Mouse (Mus musculus) neural tube, embryonic 12.5 days (tissue): ENCODE measurements around the gene Olfr56. TPM values are rescaled to one million over a fixed set of nuclear protein-coding genes. Genes with fewer than 3 reads are reported as not detected.

Source experiments
- ATAC-seq: fragments of 200-750 bp; cut with Nextera tagmentation; 2 replicates; pipeline ENCODE4 v1.8.0; 2017; ENCODE audit warnings: low read depth, mild to moderate bottlenecking, moderate TSS enrichment, moderate library complexity; ENCODE audit not compliant: low FRiP score
- H3K27ac ChIP-seq: fragments of 300-500 bp; sonication (generic); 2 replicates; pipeline ENCODE4 v1.5.1; 2016
- H3K27me3 ChIP-seq: fragments of 300-500 bp; sonication (generic); replicated peaks from 2 replicates; pipeline ENCODE4 v1.6.1; 2016; ENCODE audit warnings: mild to moderate bottlenecking
- H3K36me3 ChIP-seq: fragments of 300-500 bp; sonication (generic); 2 replicates; pipeline ENCODE4 v1.6.1; 2016; ENCODE audit warnings: mild to moderate bottlenecking
- H3K4me1 ChIP-seq: fragments of 300-500 bp; sonication (generic); 2 replicates; pipeline ENCODE4 v1.6.1; 2016
- H3K4me2 ChIP-seq: fragments of 300-500 bp; sonication (generic); replicated peaks from 2 replicates; pipeline ENCODE4 v1.6.1; 2016; ENCODE audit warnings: mild to moderate bottlenecking
- H3K4me3 ChIP-seq: fragments of 300-500 bp; sonication (generic); 2 replicates; pipeline ENCODE4 v1.5.1; 2016
- H3K9ac ChIP-seq: fragments of 300-500 bp; sonication (generic); 2 replicates; pipeline ENCODE4 v1.6.1; 2016; ENCODE audit warnings: mild to moderate bottlenecking
- H3K9me3 ChIP-seq: fragments of 300-500 bp; sonication (generic); 2 replicates; pipeline ENCODE4 v1.6.1; 2016; ENCODE audit warnings: mild to moderate bottlenecking
- WGBS: fragments of 180-500 bp; shearing (Covaris S2); methylation state at CpG from one replicate; pipeline ENCODE4 v1.1.7; 2016; 5-methylcytosine and 5-hydroxymethylcytosine counted together
- polyA plus RNA-seq: library from polyadenylated mRNA; unstranded; fragments of >200 nt; fragmentation: Nextera tagmentation; extraction: Ambion mirVana; gene quantifications from 2 replicates; pipeline ENCODE4 v1.2.1, GENCODE M21; 2016

The Olfr56 gene
- polyA plus RNA-seq, 1 experiment from 2014 or later, result not detected

GRCm38 (mm10) chr11:49105752-49106151 lies 127.1 kb downstream of the Olfr56 start:
- WGBS, result 62% methylated on average over 1 of the region's 1 CpGs
- H3K4me1 ChIP-seq, result no peaks in the 10 kb centered on the region
- no peaks in the 10 kb centered on the region for H3K36me3 ChIP-seq

GRCm38 (mm10) chr11:49107650-49108537 lies 129.2 kb downstream of the Olfr56 start:
- H3K4me1 ChIP-seq, result no peaks in the 10 kb centered on the region
- no peak overlapping the region for H3K27ac ChIP-seq
- no peaks in the 10 kb centered on the region for H3K36me3 ChIP-seq
- H3K9me3 ChIP-seq, result no peaks in the 10 kb centered on the region
- no peaks in the 10 kb centered on the region for H3K27me3 ChIP-seq
- H3K4me2 ChIP-seq, result no peak overlapping the region
- no peak overlapping the region for H3K4me3 ChIP-seq
- 71% methylated on average over 10 of the region's 10 CpGs for WGBS
- H3K9ac ChIP-seq, result no peak overlapping the region
- no peak for ATAC-seq

More at GRCm38 (mm10) chr11:49105752-49106151, 127.1 kb downstream of the Olfr56 start:
- Histone ChIP-seq H3K4me2 (no peak overlapping the region), H3K9me3 (no peaks in the 10 kb centered on the region), H3K4me3 (no peak overlapping the region), H3K27me3 (no peaks in the 10 kb centered on the region), H3K9ac (no peak overlapping the region), H3K27ac (no peak overlapping the region)
- ATAC-seq, result no peak

DNA sequence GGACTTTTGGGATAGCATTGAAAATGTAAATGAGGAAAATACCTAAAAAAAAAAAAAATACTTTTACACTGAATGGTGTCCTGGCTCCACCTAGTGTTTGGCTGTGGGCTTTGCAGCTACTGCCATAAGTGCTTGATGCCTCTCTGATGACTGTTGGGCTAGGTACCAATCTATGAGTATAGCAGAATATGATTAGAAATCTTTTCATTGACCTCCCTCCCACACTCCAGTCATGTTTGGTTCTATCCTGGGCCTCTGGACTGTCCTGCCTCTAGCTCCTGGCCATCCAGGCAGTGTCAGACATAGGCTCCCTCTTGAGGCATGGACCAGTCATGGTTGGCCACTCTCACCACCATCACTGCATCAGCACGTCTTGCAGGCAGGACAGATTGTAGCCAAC lies 130.1 kb downstream of the Olfr56 start:
- Histone ChIP-seq H3K36me3 (no peaks in the 10 kb centered on the region), H3K27ac (no peak overlapping the region), H3K4me2 (no peak overlapping the region), H3K9me3 (no peaks in the 10 kb centered on the region), H3K27me3 (no peaks in the 10 kb centered on the region), H3K9ac (no peak overlapping the region), H3K4me3 (no peak overlapping the region), H3K4me1 (no peaks in the 10 kb centered on the region)
- ATAC-seq, result no peak
- 48% methylated on average over 1 of the region's 1 CpGs for WGBS

- Histone ChIP-seq H3K9ac (no peak overlapping the region), H3K27me3 (no peaks in the 10 kb centered on the region), H3K4me1 (no peaks in the 10 kb centered on the region), H3K36me3 (no peaks in the 10 kb centered on the region), H3K4me2 (no peak overlapping the region), H3K4me3 (no peak overlapping the region), H3K9me3 (no peaks in the 10 kb centered on the region), H3K27ac (no peak overlapping the region)
- WGBS, result 72% methylated on average over 1 of the region's 1 CpGs
- ATAC-seq, result no peak
Measured at GRCm38 (mm10) chr11:49111000-49111399, 132.3 kb downstream of the Olfr56 start.

- whole genome bisulfite sequencing, result 92% methylated on average over 6 of the region's 6 CpGs
- Histone ChIP-seq H3K36me3 (no peaks in the 10 kb centered on the region), H3K27ac (no peak overlapping the region), H3K9ac (no peak overlapping the region), H3K4me1 (no peaks in the 10 kb centered on the region), H3K9me3 (no peaks in the 10 kb centered on the region), H3K4me2 (no peak overlapping the region), H3K4me3 (no peak overlapping the region), H3K27me3 (no peaks in the 10 kb centered on the region)
- ATAC-seq, result no peak
Measured at GRCm38 (mm10) chr11:49112624-49113219, 134.0 kb downstream of the Olfr56 start.

GRCm38 (mm10) chr11:49114158-49114557 lies 135.5 kb downstream of the Olfr56 start:
- H3K9me3 ChIP-seq, result no peaks in the 10 kb centered on the region
- WGBS, result 78% methylated on average over 2 of the region's 2 CpGs
- no peaks in the 10 kb centered on the region for H3K27me3 ChIP-seq
- H3K36me3 ChIP-seq, result no peaks in the 10 kb centered on the region
- no peak overlapping the region for H3K27ac ChIP-seq
- H3K9ac ChIP-seq, result no peak overlapping the region
- no peak for ATAC-seq
- H3K4me3 ChIP-seq, result no peak overlapping the region
- no peaks in the 10 kb centered on the region for H3K4me1 ChIP-seq
- no peak overlapping the region for H3K4me2 ChIP-seq

GRCm38 (mm10) chr11:49114774-49115173 lies 136.1 kb downstream of the Olfr56 start, which contains the start of gene Olfr1396:
Gene Olfr1396 (minus strand): TSS chr11:49114874.
- Histone ChIP-seq H3K4me3 (no peak within 1 kb of the TSS), H3K27me3 (no peaks in the 10 kb centered on the region), H3K36me3 (no peaks in the 10 kb centered on the region), H3K27ac (no peak within 1 kb of the TSS), H3K4me1 (no peaks in the 10 kb centered on the region), H3K9ac (no peak within 1 kb of the TSS), H3K9me3 (no peaks in the 10 kb centered on the region), H3K4me2 (no peak within 1 kb of the TSS)
- ATAC-seq, result no peak

DNA sequence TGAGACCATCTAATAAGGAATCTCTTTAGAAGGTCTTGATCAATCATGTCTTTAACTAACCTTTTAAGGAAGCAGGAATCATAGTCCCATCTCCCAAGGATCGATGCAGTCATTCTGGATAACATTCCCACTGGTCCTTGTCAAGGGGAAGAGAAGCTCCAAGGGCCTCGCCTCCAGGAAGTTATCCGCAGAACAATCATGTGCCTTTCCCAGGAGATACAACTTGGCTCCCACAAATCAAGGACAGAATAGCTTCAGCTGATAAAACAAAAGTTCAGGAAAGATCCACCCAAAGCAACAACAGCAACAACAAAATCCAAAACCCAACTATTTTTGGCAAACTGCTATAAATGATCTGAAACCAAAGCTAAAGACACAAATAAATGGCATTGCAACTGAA lies 140.9 kb downstream of the Olfr56 start:
- no peak overlapping the region for H3K4me3 ChIP-seq
- no peak overlapping the region for H3K4me2 ChIP-seq
- no peaks in the 10 kb centered on the region for H3K27me3 ChIP-seq
- H3K27ac ChIP-seq, result no peak overlapping the region
- H3K9ac ChIP-seq, result no peak overlapping the region
- H3K36me3 ChIP-seq, result no peaks in the 10 kb centered on the region
- H3K4me1 ChIP-seq, result no peaks in the 10 kb centered on the region
- WGBS, result 84% methylated on average over 3 of the region's 3 CpGs
- H3K9me3 ChIP-seq, result no peaks in the 10 kb centered on the region
- no peak for ATAC-seq

DNA sequence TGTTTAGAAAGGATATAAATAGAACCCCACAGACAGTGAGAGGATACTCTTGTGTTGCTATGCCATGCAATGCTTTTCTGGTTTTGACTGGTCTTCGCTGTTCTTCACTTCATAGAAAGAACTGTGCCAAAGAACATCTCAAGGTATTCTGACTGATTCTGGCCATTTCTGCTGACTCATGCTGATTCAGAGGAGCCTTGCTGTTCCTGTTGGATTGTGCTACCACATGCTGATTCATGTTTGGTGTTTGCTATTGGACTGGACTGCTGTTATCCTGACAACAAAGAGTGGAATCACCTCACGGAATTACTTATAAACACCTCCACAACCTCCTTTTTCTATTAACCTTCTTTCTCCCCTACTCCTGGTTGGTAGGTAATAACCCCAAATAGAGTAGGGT lies 145.5 kb downstream of the Olfr56 start:
- no peaks in the 10 kb centered on the region for H3K27me3 ChIP-seq
- no peaks in the 10 kb centered on the region for H3K4me1 ChIP-seq
- H3K4me2 ChIP-seq, result no peak overlapping the region
- 93% methylated on average over 2 of the region's 2 CpGs for WGBS
- no peak overlapping the region for H3K4me3 ChIP-seq
- H3K27ac ChIP-seq, result no peak overlapping the region
- H3K36me3 ChIP-seq, result no peaks in the 10 kb centered on the region
- no peak for ATAC-seq
- H3K9ac ChIP-seq, result no peak overlapping the region
- H3K9me3 ChIP-seq, result no peaks in the 10 kb centered on the region

- Histone ChIP-seq H3K27ac (no peak within 1 kb of the TSS), H3K27me3 (no peaks in the 10 kb centered on the region), H3K9ac (no peak within 1 kb of the TSS), H3K4me2 (no peak within 1 kb of the TSS), H3K9me3 (no peaks in the 10 kb centered on the region), H3K36me3 (no peaks in the 10 kb centered on the region), H3K4me1 (no peaks in the 10 kb centered on the region), H3K4me3 (no peak within 1 kb of the TSS)
- WGBS, result 91% methylated on average over 6 of the region's 6 CpGs
- ATAC-seq, result no peak
Measured at GRCm38 (mm10) chr11:49141974-49142373, 163.3 kb downstream of the Olfr56 start, which contains the start of gene Olfr1395. Gene Olfr1395 (plus strand): TSS chr11:49142274.

DNA sequence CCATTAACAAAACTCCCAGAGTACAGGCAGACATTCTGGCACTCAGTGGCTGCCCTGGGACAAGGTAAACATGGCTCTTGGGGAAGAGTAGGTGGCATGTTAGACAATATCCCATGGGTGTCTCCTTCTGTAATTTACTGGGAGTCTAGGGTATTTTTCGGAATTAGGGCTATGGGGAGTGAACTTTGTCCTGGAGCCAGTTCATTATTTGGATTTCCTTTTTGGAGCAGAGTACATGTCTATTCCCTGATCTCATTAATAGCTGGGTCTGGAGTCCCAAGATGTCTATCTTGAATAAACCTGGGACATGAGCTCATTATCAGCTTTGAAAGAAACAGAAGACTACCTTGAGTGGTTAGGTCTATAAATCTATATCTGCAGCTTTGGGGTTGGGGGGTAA lies 175.4 kb downstream of the Olfr56 start, which contains the start of gene Olfr1394:
Olfr1394 (plus strand) TSS at position 301 of the 400 bp plus-strand sequence.
- ATAC-seq, result no peak
- Histone ChIP-seq H3K27ac (no peak within 1 kb of the TSS), H3K9ac (no peak within 1 kb of the TSS), H3K9me3 (no peaks in the 10 kb centered on the region), H3K36me3 (no peaks in the 10 kb centered on the region), H3K4me3 (no peak within 1 kb of the TSS), H3K4me1 (no peaks in the 10 kb centered on the region), H3K4me2 (no peak within 1 kb of the TSS), H3K27me3 (no peaks in the 10 kb centered on the region)
- 90% methylated on average over 1 of the region's 1 CpGs for WGBS

DNA sequence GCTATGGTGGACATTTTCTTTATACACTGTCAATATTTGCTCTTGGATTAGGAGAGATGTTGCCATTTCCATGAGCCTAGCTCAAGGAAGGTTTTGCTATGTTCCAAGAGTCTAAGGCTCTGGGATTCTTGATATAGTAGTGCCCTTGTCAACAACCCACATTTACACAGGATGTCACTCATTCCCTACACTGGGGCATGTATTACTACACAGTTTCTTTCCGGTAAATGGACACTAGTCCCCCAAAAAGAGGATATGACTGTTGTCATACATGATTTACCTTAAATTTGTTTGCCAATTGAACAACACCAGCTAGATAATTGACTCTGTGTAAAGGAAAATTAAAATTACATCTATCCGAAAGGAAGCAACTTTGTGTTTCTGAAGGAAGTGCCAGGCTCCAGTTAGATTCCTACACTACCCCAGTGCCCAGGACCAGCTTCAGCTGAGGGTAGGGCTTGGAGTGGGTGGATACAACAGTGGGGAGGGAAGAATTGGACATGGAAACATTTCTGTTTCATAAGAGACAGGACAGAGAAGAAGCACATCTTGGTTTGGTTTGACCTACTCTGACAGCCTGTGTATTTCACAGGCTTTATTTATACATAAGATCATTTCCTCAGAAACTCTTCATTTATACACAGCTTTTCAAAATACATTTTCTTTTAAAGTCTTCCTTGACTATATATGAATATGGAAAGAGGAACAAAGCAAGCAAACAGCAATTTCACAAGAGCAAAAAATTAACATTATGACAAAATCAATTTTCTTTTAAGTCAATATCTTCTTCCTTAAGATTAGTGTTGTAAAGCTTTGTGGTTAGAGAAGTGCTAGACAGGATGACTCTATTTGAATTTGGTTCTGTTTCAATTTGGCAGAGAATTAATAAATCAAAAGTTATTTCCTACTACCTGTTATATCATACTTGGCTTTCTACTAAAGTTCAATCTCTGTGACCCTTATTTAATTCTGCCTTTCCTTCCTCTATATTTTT lies 178.4 kb downstream of the Olfr56 start:
- Histone ChIP-seq H3K4me2 (no peak overlapping the region), H3K9me3 (no peaks in the 10 kb centered on the region), H3K27ac (no peak overlapping the region), H3K4me3 (no peak overlapping the region), H3K36me3 (no peaks in the 10 kb centered on the region), H3K9ac (no peak overlapping the region), H3K4me1 (no peaks in the 10 kb centered on the region), H3K27me3 (no peaks in the 10 kb centered on the region)
- WGBS, result 95% methylated on average over 2 of the region's 2 CpGs
- no peak for ATAC-seq
